Mouse (Mus musculus) erythroblast, embryonic 14.5 days (primary cell): ENCODE measurements around the gene Spata6.

Source experiments
- GATA1 ChIP-seq: IDR thresholded peaks from 2 replicates; pipeline ENCODE4 v1.6.1; 2012; ENCODE audit warnings: low read length, inconsistent platforms, mixed read lengths
- TAL1 ChIP-seq: IDR thresholded peaks from 3 replicates; pipeline ENCODE4 v1.6.1; 2012; ENCODE audit warnings: low read length, inconsistent platforms, mixed read lengths

DNA sequence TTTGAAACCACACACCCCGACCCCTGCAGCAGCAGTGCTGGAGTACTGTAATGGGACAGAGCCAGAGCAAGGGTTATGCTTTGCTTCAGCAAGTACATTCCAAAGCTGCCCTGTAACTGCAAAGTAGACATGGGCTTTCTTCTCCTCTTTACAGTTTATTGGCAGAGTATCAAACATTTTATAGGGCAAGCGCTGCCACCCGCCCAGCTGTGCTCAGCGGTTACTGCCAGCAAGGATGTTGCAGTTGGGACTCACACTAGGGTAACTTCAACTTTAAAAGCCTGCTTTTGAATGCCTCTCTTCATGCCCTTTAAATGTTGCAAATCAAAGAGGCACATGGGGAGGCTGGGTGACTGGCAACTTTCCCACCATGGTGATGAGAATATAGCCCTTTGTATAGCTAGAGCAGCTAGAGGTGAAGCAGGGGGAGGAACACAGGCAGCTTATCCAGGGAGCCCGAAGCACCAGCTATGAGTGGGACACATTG, 28.7 kb upstream of the Spata6 start:
- TF ChIP-seq GATA1 (no peak), TAL1 (no peak)
